Mouse (Mus musculus) kidney, adult 8-10 months (tissue): ENCODE measurements at regions not wholly inside any gene's neighbourhood (a gene's known extent, or its start where the extent isn't known, plus 50 kb on each side); places are given as distances from the start of the nearest gene placed in this dataset.
"Not testable (repeated sequence)": the region's sequence is repeated elsewhere in the genome, so short reads cannot be mapped to it uniquely, and the experiment has no call there.

Experiments used
- DNase-seq, 2 experiments: peaks; one replicate each; pipeline ENCODE4 v3.0.0; 2022

DNA sequence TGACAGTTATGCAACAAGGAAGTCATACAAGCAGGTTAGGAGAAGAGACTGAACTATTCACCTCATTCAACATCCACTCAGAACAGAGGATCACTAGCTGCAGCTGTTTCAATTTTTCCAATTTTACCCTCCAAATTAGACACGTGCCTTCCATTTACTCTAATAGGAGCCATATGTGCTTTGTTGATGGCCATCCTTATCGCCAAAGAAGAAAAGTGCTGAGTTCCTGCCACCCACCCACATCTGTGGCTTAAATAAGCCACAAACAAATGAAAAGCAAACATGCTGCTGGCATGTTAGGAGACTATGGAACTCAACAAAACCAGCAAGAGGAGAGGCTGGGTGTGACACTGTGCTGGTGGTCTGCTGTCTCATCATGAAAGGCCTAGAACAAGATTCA is 1786.1 kb downstream of the 9330182O14Rik start:
- DNase-seq = no peak

DNA sequence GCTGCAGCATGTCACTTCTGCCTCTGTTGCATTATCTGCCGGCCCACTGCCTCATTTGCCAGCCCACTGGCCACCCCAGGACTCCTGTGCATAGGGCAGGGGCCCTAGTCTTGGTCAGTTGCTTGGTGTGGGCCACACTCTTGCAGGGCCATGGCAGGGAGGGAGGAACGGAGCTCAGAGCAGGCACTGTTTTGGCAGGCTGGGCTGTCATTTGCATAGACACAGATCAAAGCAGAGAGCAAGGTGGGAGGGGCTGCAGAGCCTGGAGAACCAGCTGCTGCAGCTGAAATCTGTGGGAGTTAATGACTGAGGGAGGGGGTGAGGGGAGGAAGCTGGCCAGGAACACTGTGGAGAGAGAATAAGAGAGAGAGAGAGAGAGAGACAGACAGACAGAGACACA is 1802.5 kb downstream of the 9330182O14Rik start:
- DNase-seq = no peak

DNA sequence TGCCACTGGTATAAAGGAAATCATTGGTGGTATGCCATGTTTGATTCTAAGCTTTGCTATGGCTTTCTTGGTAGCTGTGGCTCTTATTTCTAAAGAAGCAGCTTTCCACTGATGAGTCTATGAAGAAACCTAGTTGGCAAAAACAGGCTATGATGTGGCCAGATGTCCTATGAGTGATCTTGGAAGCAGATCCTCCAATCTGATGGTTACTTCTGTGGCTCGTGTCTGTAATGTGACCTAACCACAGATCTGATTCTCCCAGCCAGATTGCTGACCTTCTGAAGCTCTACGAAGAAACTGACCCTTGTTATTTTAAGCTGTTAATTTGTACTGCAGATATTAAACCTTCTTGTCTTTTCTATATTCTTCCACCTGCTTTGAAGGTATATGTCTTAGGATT is 1811.1 kb downstream of the 9330182O14Rik start:
- no peak for DNase-seq

DNA sequence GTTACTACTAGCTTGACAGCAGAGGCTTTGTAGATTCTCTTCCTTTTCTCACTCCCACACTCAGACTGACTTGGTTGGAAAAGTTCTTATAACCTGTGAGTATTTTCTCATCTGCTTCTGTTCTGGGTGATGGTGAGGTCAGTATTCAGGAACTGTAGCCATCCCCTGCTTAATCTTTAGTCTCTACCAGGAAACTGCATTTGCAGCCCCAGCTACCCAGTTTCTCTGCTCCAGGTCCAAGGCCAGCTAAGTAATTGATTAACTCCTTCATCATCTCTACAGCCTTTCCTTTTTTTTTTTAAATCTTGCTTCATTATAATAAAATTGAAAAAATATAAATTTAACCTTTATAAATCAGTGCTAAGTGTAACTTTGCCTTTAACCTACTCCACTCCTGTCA is 1813.7 kb downstream of the 9330182O14Rik start:
- DNase-seq = peak; percentile 33 to 53

DNA sequence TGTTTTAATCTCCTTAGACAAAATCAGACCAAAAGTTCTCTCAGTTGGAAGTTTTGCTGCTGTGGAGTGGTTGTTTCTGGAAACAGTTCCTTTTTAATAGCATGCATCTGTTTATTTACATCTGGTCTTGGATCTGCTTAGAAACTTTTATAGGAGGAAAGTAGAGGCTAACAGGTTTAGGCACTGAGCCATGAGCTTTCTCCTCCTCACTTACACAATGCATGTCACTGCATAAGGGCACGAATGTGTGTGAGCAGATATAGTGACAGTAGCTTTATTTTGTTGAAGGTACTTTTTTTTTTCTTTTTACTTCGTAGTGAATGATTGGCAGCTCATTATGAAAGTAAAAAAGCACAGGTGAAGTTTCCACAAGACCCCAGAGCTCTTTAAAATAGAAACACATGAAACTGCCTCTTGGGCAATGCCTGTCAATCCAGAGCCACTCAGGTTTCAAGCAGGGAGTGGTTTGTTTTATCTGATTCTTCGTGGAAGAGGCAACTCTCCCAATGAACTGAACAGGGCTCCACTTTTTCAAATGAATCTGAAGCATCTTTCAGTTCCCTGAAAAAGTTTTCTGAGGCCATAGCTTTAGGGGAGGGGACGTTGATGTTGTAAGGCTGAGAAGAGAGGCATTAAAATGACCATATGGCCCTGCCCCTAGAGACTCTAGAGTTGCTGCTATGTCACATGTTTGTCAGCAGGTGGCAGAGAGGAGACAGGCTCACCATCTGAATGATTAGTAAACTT is 1814.4 kb downstream of the 9330182O14Rik start:
- DNase-seq = peak in 1 of 2 experiments; percentile 3

DNA sequence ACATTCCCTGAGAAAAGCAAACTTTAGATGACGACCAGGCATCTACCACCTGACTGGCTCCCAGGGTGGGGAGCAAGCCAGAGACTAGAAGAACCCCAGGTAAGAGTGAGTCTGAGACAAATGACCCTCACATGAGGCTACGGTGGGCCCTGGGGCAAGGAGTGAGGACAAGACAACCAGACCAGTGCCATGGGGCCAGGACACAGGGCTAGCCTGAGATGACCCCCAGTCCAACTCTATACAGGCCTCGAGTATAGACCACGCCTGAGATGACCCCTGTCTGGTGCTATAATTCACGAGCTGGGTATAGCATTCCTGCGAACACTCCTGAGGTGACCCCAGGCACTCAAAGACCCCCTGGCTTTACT is 1814.9 kb downstream of the 9330182O14Rik start:
- no peak for DNase-seq

DNA sequence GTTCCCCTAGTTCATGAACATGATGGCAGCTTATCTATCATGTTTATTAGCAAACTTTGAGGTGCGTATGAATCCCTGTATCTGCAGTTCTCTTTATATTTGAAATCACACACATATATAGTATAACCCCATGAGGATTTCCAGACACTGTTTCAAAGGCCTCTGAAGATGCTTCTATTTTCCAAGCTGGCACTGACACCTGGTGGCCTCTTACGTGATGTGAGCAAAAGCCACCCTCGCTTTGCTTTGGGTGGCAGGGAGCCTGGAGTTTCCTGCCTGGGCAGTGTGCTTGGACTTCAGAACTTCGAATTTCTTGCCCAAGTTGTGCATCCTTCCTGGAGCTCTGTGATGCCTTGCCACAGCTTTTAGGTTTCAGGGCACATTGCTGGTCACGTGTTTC is 1817.1 kb downstream of the 9330182O14Rik start:
- peak; percentile 11 to 49 for DNase-seq

DNA sequence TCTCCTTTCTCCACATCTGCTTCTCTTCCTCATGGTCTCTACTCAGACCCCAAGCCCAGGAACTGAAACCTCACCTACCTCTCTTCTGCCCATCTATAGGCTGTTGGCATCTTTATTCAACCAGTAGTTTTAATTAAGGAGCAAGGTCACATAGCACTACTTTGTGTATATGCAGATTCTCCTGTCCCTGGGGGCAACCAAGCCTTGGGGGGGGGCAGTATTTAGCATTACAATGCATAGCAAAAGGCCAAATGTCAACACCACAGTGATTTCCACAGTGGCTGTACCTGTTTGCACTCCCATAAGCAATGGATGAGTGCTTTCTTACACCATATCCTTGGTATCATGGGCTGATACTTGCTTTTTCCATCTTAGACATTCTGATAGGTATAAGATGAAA is 1826.4 kb downstream of the 9330182O14Rik start:
- DNase-seq = no peak

DNA sequence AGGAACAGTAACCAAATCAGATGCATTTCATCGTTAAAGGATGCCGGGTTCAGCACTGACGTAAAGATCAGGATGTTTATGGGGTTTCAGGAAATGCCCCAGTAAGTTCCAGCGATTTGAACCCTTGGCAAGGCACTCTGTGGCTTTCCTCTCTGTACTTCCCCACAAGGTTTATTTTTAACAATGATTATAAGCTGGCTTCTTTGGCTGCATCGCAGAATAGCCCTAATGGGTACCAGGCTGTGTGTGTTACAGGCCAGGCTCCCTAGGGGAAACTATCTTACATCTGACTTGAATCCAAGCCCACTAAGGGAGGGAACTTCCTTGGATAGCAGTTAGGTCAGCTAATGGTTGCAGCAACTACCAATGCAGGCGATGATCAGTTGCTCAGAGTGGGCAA is 1836.7 kb downstream of the 9330182O14Rik start:
- DNase-seq = no peak

DNA sequence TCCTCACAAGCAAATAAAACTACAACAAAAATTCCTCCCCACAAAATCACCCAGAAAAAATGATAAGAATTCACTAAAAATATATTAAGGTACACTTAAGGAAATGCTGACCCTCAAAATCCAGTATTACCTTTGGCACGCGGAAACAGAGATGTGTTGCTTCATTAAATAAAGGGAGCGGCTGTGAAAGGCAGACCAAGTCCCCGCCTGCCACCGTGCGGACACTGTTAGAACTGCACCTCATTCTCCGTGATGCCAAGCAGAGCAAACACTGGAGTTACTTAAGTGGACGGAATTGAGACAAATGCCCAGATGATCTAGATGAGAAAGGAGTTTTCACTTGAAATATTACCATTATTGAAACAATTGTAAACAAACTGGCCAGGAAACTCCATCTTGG is 1839.1 kb downstream of the 9330182O14Rik start:
- peak; percentile 68 to 90 for DNase-seq

DNA sequence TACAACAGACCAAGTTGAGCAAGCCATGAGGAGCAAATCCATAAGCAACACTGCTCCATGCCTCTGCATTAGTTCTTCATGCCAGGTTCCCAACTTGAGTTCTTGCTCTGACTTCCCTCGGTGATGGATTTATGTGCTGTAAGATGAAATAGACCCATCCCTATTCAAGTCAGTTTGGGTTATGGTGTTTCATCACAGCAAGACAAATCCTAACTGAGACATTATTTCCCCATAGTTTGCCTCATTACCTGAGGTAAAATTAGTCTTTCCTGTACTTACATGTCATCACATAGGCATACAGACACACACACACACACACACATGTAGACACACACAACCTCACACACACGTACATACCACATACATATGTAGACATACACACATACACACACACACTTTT is 1843.0 kb downstream of the 9330182O14Rik start:
- DNase-seq = no peak

DNA sequence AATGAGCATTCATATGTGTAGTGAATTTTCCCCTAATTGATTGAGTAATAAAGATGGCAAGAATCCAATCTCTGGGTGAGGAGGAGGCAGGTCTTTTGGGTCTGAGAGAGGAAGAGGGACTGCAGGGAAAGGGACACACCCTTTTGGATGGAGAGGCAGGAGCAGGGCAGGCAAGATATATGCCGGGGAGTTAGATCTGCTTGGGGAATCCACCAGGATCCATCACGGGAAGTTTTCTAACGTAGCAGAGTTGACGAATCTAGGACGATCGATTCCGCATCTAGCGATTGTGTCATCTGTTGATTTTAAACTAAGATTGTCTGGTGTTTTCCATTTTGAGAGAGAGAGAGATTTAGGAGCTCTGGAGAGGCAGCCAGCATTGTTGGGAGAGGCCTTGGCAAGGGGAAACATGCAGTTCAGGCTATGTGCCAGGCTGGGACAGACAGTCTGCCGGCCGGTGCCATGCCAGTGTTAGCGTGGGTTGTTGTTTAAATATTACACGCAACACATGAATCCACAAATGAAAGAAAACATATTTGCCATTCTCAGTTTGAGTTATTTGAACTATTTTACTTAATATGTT is 1843.6 kb downstream of the 9330182O14Rik start:
- no peak for DNase-seq

DNA sequence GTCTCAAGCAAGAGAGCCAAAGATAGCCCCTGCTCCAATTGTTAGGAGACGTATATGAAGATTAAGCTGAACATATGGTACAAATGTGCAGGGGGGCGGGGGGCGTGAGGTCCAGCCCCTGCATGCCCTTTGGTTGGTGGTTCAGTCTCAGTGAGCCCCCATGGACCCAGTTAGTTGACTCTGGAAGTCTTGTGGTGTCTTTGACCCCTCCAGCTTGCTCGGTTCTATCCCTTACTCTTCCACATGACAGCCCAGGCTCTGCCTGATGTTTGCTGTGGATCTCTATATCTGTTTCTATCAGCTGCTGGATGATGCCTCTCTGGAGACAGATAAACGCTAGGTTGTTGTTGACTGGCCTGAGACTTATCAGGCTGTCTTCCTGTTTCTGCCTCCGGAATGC is 1849.1 kb downstream of the 9330182O14Rik start:
- no peak for DNase-seq

DNA sequence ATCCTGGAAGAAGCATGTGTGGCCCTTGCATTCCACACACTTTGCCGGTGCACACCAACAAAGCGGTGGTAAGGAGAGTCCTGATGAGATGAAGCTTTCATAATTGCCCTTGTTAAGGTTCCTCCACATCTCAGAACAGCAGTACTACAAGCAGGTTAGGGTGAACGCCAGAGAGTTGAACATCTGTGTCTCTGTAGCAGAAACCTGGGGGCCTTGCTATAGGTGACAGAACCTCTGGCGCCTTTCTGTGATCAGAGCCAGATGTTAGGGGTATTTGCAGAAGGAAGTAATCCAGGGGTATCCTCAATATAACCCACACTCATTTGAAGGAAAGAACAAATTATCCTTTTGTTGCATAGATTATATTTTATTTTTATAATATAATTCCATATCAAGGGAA is 1850.1 kb downstream of the 9330182O14Rik start:
- DNase-seq = no peak

DNA sequence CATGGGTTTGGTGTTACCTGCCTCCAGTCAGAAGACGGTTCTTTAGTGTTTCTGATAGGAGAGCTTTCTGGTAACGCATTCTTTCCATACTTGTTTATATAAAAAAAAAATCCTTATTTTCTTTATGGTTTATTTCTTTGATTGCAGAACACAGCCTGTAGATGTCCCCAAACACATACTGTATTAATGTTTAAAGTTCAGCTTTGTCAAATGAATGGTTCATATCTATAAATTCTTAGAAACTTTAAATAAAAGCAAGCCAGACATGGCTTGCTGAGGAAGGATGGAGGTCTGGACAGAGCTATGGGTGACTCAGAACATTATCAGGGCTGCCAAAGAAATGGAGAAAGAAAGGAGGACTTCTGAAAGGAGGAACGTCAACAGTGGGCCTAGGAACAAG is 1852.1 kb downstream of the 9330182O14Rik start:
- DNase-seq = no peak

DNA sequence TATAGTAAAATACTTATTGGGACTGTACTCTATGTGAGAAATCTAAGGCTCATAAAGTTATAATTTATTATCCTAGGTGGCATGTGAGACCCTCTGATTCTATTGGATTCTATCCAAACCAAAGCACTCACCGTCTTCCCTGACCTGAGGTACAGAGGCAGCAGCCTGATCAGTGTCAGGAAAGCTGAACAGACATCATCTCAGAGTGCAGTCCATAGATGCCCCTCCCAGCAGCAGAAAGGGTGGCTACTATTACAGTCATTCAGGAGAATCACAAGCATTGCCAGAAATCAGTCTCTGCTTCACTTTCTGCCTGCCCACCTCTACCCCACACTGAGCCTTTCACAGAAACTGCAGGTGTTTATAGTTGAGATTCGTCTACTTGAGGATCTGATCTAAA is 1854.9 kb downstream of the 9330182O14Rik start:
- DNase-seq = no peak

DNA sequence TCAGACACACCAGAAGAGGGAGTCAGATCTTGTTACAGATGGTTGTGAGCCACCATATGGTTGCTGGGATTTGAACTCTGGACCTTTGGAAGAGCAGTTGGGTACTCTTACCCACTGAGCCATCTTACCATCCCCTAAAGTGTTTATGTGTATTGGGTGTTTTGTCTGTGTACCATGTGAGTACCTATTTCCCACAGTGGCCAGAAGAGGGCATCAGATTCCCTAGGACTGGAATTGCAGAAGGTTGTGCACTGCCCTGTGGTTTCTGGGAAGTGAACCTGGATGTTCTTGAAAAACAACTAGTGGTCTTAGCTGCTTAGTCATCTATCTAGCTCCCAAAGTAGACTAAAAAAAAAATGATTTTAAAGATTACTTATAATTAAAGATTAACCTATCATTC is 1857.7 kb downstream of the 9330182O14Rik start:
- DNase-seq = no peak

DNA sequence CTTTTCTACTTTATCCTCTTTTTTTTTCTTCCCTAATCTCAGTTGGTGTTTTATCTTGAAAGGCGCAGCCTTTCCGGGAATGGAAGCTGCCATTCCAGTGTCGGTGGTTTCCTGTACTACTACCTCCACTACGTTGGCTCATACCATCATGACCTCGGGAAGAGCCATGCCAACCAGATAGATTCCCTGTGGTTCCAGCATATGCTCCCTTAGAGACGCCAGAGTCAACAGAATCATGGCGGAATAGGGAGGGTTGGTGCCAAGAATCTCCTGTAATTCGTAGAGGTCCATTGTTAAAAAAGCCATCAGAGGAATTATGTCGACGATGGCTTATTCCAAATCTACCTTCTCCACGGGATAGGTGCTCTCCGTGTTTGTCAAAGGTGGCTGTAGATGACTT is 1898.1 kb downstream of the 9330182O14Rik start:
- not testable (repeated sequence) for DNase-seq

DNA sequence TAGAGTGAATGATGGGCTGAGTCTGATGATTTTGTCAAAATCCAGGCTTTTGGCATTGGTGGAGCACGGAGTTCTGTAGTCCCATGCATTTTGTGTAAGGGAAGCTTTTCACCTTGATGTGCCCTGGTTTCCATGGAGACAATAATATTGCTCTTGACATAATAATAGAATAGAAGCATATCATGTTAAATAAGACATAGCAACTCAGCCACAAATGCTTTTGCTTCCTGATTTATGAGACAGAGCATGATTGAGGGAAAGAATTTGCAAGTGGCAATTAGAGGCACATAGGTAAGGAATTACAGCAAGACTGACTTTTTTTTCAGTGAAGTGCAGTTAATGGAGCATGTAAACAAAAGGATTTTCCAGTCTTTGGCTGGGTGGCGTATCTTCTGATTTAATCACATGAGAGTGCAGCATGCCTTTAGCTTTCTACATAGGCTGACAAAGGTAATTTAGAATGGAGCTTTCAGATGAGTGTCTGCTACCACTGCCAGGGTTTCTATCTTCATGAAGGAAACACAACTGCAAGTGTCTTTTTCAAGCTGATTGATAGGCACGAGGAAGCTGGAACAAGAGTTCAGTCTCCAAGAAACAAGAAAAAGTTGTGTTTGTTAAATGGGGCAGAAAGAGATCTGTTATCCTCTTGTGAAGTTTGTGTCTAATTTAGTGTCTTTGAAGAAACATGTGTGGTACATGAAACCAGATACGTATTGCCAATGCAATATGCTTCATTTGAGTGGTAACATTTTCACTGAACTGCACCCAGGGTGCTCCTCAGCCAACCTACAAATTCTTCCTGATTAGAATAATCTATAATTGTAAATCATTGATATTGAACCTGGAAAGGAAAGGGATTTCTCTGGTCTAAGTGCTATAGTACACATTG is 1913.2 kb downstream of the 9330182O14Rik start:
- no peak for DNase-seq

DNA sequence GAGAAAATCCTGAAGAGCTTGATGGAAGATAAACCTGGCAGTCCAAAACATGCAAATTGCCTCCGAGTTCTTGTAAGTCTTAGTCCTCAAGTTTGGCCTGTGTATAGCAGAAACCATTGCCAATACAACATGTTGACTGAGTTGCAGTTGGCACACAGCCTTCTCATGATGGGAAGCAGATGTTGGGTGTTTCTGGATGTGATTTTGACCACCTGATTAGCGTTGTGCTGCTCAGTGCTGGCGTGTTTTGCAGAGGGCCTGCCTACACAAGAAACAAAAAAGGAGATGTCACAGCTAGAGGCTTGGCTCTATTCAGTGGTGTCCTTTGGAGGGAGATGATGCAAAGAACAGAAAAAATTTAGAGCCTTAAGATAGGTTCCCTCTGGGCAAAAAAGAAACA is 1922.6 kb downstream of the 9330182O14Rik start:
- DNase-seq = no peak

DNA sequence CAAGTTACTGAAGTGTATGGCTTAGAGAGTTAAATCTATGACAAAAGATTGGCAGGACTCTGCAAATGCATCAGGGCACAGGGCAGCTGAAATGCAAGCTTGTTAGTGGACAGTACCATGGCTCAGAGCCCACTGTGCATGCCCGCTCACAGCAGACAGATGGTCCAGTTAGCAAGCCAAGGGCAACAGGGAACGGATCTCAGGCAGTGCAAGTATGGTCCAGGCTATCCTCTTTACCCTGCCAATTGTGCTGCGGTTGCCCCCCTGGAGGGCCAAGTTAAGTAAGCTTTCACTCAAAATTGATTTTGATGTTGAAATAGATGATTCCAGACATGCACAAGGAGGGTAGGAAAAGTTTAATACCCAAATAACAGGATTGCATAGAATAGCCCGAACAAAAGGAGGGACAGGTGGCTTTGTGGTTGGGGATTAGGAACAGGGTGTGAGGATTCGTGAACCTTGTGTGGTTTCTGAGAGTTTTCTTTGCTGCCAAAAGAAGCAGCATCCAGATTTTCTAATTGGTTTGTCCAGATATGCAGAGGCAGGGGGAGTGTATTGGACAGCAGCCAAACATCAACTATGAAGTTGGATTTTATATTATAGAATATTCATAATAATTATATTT is 1934.2 kb downstream of the 9330182O14Rik start:
- no peak for DNase-seq

DNA sequence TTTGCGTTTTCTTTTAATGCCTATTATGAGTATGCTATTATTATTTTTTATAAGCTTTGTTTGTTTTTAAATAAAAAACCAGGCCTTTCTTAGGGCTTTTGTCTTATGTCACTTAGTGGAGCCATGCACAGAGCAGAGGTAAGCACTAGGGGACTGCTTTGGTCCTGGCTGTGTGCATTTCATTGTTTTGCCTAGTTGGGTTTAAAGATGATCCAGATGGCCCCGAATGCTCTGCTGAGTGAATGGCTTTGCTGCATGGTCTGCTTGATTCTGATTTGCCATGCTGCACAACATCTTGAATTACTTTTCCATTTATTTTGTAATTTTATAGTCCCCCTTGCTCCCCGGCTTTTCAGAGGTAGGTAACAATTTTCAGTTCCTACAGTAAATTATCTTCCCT is 1934.9 kb downstream of the 9330182O14Rik start:
- DNase-seq = no peak

DNA sequence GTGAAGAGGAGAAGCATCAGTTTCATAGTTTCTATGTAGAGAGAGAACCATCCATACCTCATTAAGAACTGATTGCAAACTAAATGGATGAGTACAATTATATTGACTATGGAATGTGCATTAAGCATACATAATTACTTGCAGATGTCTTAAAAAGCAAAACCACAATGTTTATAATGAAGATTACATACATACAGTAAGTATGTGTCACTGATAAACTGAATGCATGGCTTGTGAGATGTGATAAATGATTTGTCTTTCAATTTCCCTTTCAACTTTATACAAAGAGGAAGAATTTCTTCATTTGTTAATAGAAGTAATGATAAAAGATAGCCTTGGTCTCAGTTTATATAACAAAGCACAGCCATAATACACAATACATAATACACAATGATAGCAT is 1939.3 kb downstream of the 9330182O14Rik start:
- no peak for DNase-seq
